Mouse (Mus musculus): ENCODE results near the gene Mybpc2. TPM values are rescaled to one million over a fixed set of nuclear protein-coding genes. Genes with fewer than 3 reads are reported as not detected.

Gene Mybpc2
- 0.15 and 0.20 TPM in 2 replicates for polyA plus RNA-seq (2014; fragmentation: Nextera tagmentation; extraction: Ambion mirVana)

- Histone ChIP-seq H3K4me2 (ENCODE audit: low read length) (no peak within 1 kb of the TSS), H3K27me3 (ENCODE audit: control insufficient read depth, insufficient read depth, low read length) (peaks cover 32% of the 10 kb centered on the region; the same call in 1 of the 2 replicates), H3K27ac (replicated peaks; ENCODE audit: low read depth, low read length) (no peak within 1 kb of the TSS), H3K9ac (replicated peaks; ENCODE audit: low read length) (0 out of 2 replicates have a peak within 1 kb of the TSS, but pooled peaks have one; percentile 23), H3K9me3 (ENCODE audit: control insufficient read depth, low read length) (no peaks in the 10 kb centered on the region), H3K4me1 (ENCODE audit: control insufficient read depth, insufficient read depth, low read length) (peaks cover 10% of the 10 kb centered on the region; the same call in 1 of the 2 replicates), H3K36me3 (ENCODE audit: control insufficient read depth, insufficient read depth, low read length) (no peaks in the 10 kb centered on the region), H3K4me3 (replicated peaks; ENCODE audit: low read depth, low read length) (no peak within 1 kb of the TSS)
- no peak for DNase-seq
- ATAC-seq (ENCODE audit: low FRiP score, low TSS enrichment) = no peak
- WGBS = 38% methylated on average over 12 of the region's 12 CpGs
These were observed at the start of gene Mybpc2 for GRCm38 (mm10) chr7:44524502-44524901. TSS of gene Mybpc2 (minus strand) at chr7:44524656.

GRCm38 (mm10) chr7:44572956-44573484, 48.6 kb upstream of the Mybpc2 start:
- H3K27me3 ChIP-seq (ENCODE audit: control insufficient read depth, insufficient read depth, low read length) = no peaks in the 10 kb centered on the region
- H3K4me2 ChIP-seq (ENCODE audit: low read length) = no peak overlapping the region
- DNase-seq (no peak), ATAC-seq (ENCODE audit: low FRiP score, low TSS enrichment) (no peak)
- H3K9me3 ChIP-seq (ENCODE audit: control insufficient read depth, low read length) = no peaks in the 10 kb centered on the region
- WGBS = 76% methylated on average over 5 of the region's 5 CpGs
- no peak overlapping the region for H3K4me3 ChIP-seq (replicated peaks; ENCODE audit: low read depth, low read length)
- H3K36me3 ChIP-seq (ENCODE audit: control insufficient read depth, insufficient read depth, low read length) = no peaks in the 10 kb centered on the region
- H3K9ac ChIP-seq (replicated peaks; ENCODE audit: low read length) = no peak overlapping the region
- H3K4me1 ChIP-seq (ENCODE audit: control insufficient read depth, insufficient read depth, low read length) = no peaks in the 10 kb centered on the region
- H3K27ac ChIP-seq (replicated peaks; ENCODE audit: low read depth, low read length) = no peak overlapping the region

- no peaks in the 10 kb centered on the region for H3K36me3 ChIP-seq (ENCODE audit: control insufficient read depth, insufficient read depth, low read length)
- H3K9ac ChIP-seq (replicated peaks; ENCODE audit: low read length) = no peak within 1 kb of the TSS
- no peak within 1 kb of the TSS for H3K4me2 ChIP-seq (ENCODE audit: low read length)
- ATAC-seq (ENCODE audit: low FRiP score, low TSS enrichment) (no peak), DNase-seq (no peak)
- no peaks in the 10 kb centered on the region for H3K27me3 ChIP-seq (ENCODE audit: control insufficient read depth, insufficient read depth, low read length)
- H3K9me3 ChIP-seq (ENCODE audit: control insufficient read depth, low read length) = no peaks in the 10 kb centered on the region
- H3K27ac ChIP-seq (replicated peaks; ENCODE audit: low read depth, low read length) = no peak within 1 kb of the TSS
- WGBS = 33% methylated on average over 7 of the region's 7 CpGs
- no peaks in the 10 kb centered on the region for H3K4me1 ChIP-seq (ENCODE audit: control insufficient read depth, insufficient read depth, low read length)
- H3K4me3 ChIP-seq (replicated peaks; ENCODE audit: low read depth, low read length) = no peak within 1 kb of the TSS
These were observed 47.8 kb upstream of the Mybpc2 start, which contains the start of gene Napsa for GRCm38 (mm10) chr7:44572213-44572701. TSS of gene Napsa (plus strand) at chr7:44572380.

- WGBS = 36% methylated on average over 4 of the region's 4 CpGs
These were observed 47.4 kb upstream of the Mybpc2 start for GRCm38 (mm10) chr7:44571811-44572210.

GRCm38 (mm10) chr7:44570989-44571388, 46.5 kb upstream of the Mybpc2 start:
- ATAC-seq (ENCODE audit: low FRiP score, low TSS enrichment) = no peak
- Histone ChIP-seq H3K4me2 (ENCODE audit: low read length) (no peak overlapping the region), H3K36me3 (ENCODE audit: control insufficient read depth, insufficient read depth, low read length) (no peaks in the 10 kb centered on the region), H3K9me3 (ENCODE audit: control insufficient read depth, low read length) (no peaks in the 10 kb centered on the region), H3K9ac (replicated peaks; ENCODE audit: low read length) (no peak overlapping the region), H3K4me1 (ENCODE audit: control insufficient read depth, insufficient read depth, low read length) (no peaks in the 10 kb centered on the region), H3K27ac (replicated peaks; ENCODE audit: low read depth, low read length) (no peak overlapping the region), H3K4me3 (replicated peaks; ENCODE audit: low read depth, low read length) (no peak overlapping the region), H3K27me3 (ENCODE audit: control insufficient read depth, insufficient read depth, low read length) (no peaks in the 10 kb centered on the region)
- DNase-seq = no peak
- WGBS = 87% methylated on average over 6 of the region's 6 CpGs

More at GRCm38 (mm10) chr7:44571811-44572210, 47.4 kb upstream of the Mybpc2 start:
- no peaks in the 10 kb centered on the region for H3K9me3 ChIP-seq (ENCODE audit: control insufficient read depth, low read length)
- H3K36me3 ChIP-seq (ENCODE audit: control insufficient read depth, insufficient read depth, low read length) = no peaks in the 10 kb centered on the region
- H3K27ac ChIP-seq (replicated peaks; ENCODE audit: low read depth, low read length) = no peak overlapping the region
- no peak for DNase-seq
- H3K4me1 ChIP-seq (ENCODE audit: control insufficient read depth, insufficient read depth, low read length) = no peaks in the 10 kb centered on the region
- H3K4me3 ChIP-seq (replicated peaks; ENCODE audit: low read depth, low read length) = no peak overlapping the region
- ATAC-seq (ENCODE audit: low FRiP score, low TSS enrichment) = no peak
- H3K27me3 ChIP-seq (ENCODE audit: control insufficient read depth, insufficient read depth, low read length) = no peaks in the 10 kb centered on the region
- H3K9ac ChIP-seq (replicated peaks; ENCODE audit: low read length) = no peak overlapping the region
- H3K4me2 ChIP-seq (ENCODE audit: low read length) = no peak overlapping the region

- no peak overlapping the region for H3K4me3 ChIP-seq (replicated peaks; ENCODE audit: low read depth, low read length)
- WGBS = 78% methylated on average over 9 of the region's 9 CpGs
- no peaks in the 10 kb centered on the region for H3K9me3 ChIP-seq (ENCODE audit: control insufficient read depth, low read length)
- H3K27ac ChIP-seq (replicated peaks; ENCODE audit: low read depth, low read length) = no peak overlapping the region
- H3K36me3 ChIP-seq (ENCODE audit: control insufficient read depth, insufficient read depth, low read length) = no peaks in the 10 kb centered on the region
- DNase-seq = no peak
- H3K4me2 ChIP-seq (ENCODE audit: low read length) = no peak overlapping the region
- no peaks in the 10 kb centered on the region for H3K4me1 ChIP-seq (ENCODE audit: control insufficient read depth, insufficient read depth, low read length)
- no peak for ATAC-seq (ENCODE audit: low FRiP score, low TSS enrichment)
- H3K27me3 ChIP-seq (ENCODE audit: control insufficient read depth, insufficient read depth, low read length) = no peaks in the 10 kb centered on the region
- no peak overlapping the region for H3K9ac ChIP-seq (replicated peaks; ENCODE audit: low read length)
These were observed 44.3 kb upstream of the Mybpc2 start for GRCm38 (mm10) chr7:44568803-44569202.

GRCm38 (mm10) chr7:44565414-44565813, 41.0 kb upstream of the Mybpc2 start:
- no peak overlapping the region for H3K9ac ChIP-seq (replicated peaks; ENCODE audit: low read length)
- no peaks in the 10 kb centered on the region for H3K36me3 ChIP-seq (ENCODE audit: control insufficient read depth, insufficient read depth, low read length)
- no peak overlapping the region for H3K27ac ChIP-seq (replicated peaks; ENCODE audit: low read depth, low read length)
- no peaks in the 10 kb centered on the region for H3K9me3 ChIP-seq (ENCODE audit: control insufficient read depth, low read length)
- no peak overlapping the region for H3K4me2 ChIP-seq (ENCODE audit: low read length)
- no peaks in the 10 kb centered on the region for H3K27me3 ChIP-seq (ENCODE audit: control insufficient read depth, insufficient read depth, low read length)
- DNase-seq (no peak), ATAC-seq (ENCODE audit: low FRiP score, low TSS enrichment) (no peak)
- WGBS = 79% methylated on average over 6 of the region's 6 CpGs
- H3K4me1 ChIP-seq (ENCODE audit: control insufficient read depth, insufficient read depth, low read length) = no peaks in the 10 kb centered on the region
- no peak overlapping the region for H3K4me3 ChIP-seq (replicated peaks; ENCODE audit: low read depth, low read length)

- H3K4me3 ChIP-seq (replicated peaks; ENCODE audit: low read depth, low read length) = no peak overlapping the region
- ATAC-seq (ENCODE audit: low FRiP score, low TSS enrichment) = no peak
- no peak for DNase-seq
- H3K4me1 ChIP-seq (ENCODE audit: control insufficient read depth, insufficient read depth, low read length) = no peaks in the 10 kb centered on the region
- H3K4me2 ChIP-seq (ENCODE audit: low read length) = no peak overlapping the region
- no peaks in the 10 kb centered on the region for H3K9me3 ChIP-seq (ENCODE audit: control insufficient read depth, low read length)
- 82% methylated on average over 10 of the region's 10 CpGs for WGBS
- H3K36me3 ChIP-seq (ENCODE audit: control insufficient read depth, insufficient read depth, low read length) = no peaks in the 10 kb centered on the region
- no peaks in the 10 kb centered on the region for H3K27me3 ChIP-seq (ENCODE audit: control insufficient read depth, insufficient read depth, low read length)
- H3K27ac ChIP-seq (replicated peaks; ENCODE audit: low read depth, low read length) = no peak overlapping the region
- no peak overlapping the region for H3K9ac ChIP-seq (replicated peaks; ENCODE audit: low read length)
These were observed 40.0 kb upstream of the Mybpc2 start for GRCm38 (mm10) chr7:44564486-44564885.

GRCm38 (mm10) chr7:44563284-44563683, 38.8 kb upstream of the Mybpc2 start:
- ATAC-seq (ENCODE audit: low FRiP score, low TSS enrichment) (no peak), DNase-seq (no peak)
- no peaks in the 10 kb centered on the region for H3K36me3 ChIP-seq (ENCODE audit: control insufficient read depth, insufficient read depth, low read length)
- no peaks in the 10 kb centered on the region for H3K27me3 ChIP-seq (ENCODE audit: control insufficient read depth, insufficient read depth, low read length)
- no peak overlapping the region for H3K4me2 ChIP-seq (ENCODE audit: low read length)
- H3K4me1 ChIP-seq (ENCODE audit: control insufficient read depth, insufficient read depth, low read length) = no peaks in the 10 kb centered on the region
- no peak overlapping the region for H3K4me3 ChIP-seq (replicated peaks; ENCODE audit: low read depth, low read length)
- no peak overlapping the region for H3K9ac ChIP-seq (replicated peaks; ENCODE audit: low read length)
- no peak overlapping the region for H3K27ac ChIP-seq (replicated peaks; ENCODE audit: low read depth, low read length)
- 51% methylated on average over 8 of the region's 8 CpGs for WGBS
- no peaks in the 10 kb centered on the region for H3K9me3 ChIP-seq (ENCODE audit: control insufficient read depth, low read length)
